Mouse (Mus musculus): ENCODE results near the gene Vcl. TPM values are rescaled to one million over a fixed set of nuclear protein-coding genes. Genes with fewer than 3 reads are reported as not detected.

The Vcl gene
- polyA plus RNA-seq, 1 experiment: 76.3 TPM

- Histone ChIP-seq H3K36me3 (replicated peaks; ENCODE audit: low read length) (no peaks in the 10 kb centered on the region), H3K9me3 (no peaks in the 10 kb centered on the region), H3K4me1 (peaks cover 26% of the 10 kb centered on the region), H3K27me3 (replicated peaks) (no peaks in the 10 kb centered on the region), H3K4me3 (replicated peaks) (peak overlapping the region; percentile 29)
- no peak for TF ChIP-seq FLI1 (IDR thresholded peaks at IDR 0.05; ENCODE audit: low read length)
- TF ChIP-seq GATA1 (IDR thresholded peaks at IDR 0.05; ENCODE audit: borderline replicate concordance, low read length): no peak
Measured at GRCm38 (mm10) chr14:20911811-20912210, 17.4 kb upstream of the Vcl start.

- no peaks in the 10 kb centered on the region for H3K36me3 ChIP-seq (replicated peaks; ENCODE audit: low read length)
- no peak for TF ChIP-seq GATA1 (IDR thresholded peaks at IDR 0.05; ENCODE audit: borderline replicate concordance, low read length)
- no peak for TF ChIP-seq FLI1 (IDR thresholded peaks at IDR 0.05; ENCODE audit: low read length)
- peaks cover 36% of the 10 kb centered on the region for H3K4me1 ChIP-seq
- H3K27me3 ChIP-seq (replicated peaks): no peaks in the 10 kb centered on the region
- H3K4me3 ChIP-seq (replicated peaks): no peak overlapping the region
- H3K9me3 ChIP-seq: no peaks in the 10 kb centered on the region
Measured at GRCm38 (mm10) chr14:20914415-20914814, 14.8 kb upstream of the Vcl start.

DNA sequence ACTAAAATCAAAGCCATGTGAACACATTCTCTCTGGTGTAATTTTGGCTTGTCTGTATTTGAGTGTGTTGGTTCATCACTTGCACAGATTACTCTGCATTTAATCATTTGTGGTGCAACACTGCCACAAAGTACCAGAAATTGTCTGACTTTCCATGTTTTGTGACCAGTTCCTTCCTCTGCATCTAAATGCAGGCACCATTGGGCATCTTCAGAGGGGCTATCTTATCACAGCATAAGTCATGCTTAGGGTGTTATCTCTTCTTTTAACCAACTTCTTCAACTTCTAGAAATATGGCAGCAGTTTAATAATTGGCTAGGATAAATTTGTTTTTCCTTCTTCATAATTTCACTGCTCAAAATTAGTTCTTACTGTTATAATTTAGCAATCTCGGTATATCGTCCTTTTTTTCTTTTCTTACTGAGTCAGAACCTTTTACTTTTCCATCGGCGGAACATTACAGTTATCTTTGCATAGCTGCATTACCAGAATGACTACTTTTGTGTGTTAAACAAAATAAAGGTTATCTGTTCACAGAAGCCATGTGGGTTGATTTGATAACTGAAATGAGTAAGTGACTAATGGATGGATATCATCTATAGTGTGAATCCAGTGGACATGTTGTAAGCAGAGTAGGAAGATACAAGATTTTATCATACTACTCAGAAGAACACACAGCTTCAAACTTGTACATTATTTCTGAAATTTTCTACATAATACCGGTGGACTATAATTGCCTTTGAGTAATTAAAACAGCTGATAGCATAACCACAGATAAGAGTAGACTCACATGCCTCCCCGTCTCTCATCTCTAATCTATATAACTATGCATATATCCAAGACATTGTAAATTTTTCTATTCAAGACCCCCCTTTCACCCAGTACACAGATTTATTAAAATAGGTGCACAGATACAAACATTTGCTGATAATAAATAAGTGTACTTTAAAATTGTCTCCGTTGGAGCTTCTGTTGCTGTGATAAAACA is 12.3 kb upstream of the Vcl start:
- H3K4me3 ChIP-seq (replicated peaks): no peak overlapping the region
- TF ChIP-seq FLI1 (IDR thresholded peaks at IDR 0.05; ENCODE audit: low read length) (no peak), GATA1 (IDR thresholded peaks at IDR 0.05; ENCODE audit: borderline replicate concordance, low read length) (no peak)
- H3K36me3 ChIP-seq (replicated peaks; ENCODE audit: low read length): no peaks in the 10 kb centered on the region
- H3K9me3 ChIP-seq: no peaks in the 10 kb centered on the region
- H3K27me3 ChIP-seq (replicated peaks): no peaks in the 10 kb centered on the region
- peaks cover 30% of the 10 kb centered on the region for H3K4me1 ChIP-seq

- H3K4me1 ChIP-seq: peaks cover 62% of the 10 kb centered on the region
Measured at GRCm38 (mm10) chr14:20924071-20924789, 5.0 kb upstream of the Vcl start.

GRCm38 (mm10) chr14:20927470-20928307 is 1.5 kb upstream of the Vcl start:
- TF ChIP-seq FLI1 (IDR thresholded peaks at IDR 0.05; ENCODE audit: low read length): no peak
- no peak for TF ChIP-seq GATA1 (IDR thresholded peaks at IDR 0.05; ENCODE audit: borderline replicate concordance, low read length)
- Histone ChIP-seq H3K27me3 (replicated peaks) (no peaks in the 10 kb centered on the region), H3K36me3 (replicated peaks; ENCODE audit: low read length) (peaks cover 25% of the 10 kb centered on the region), H3K4me1 (peaks cover 74% of the 10 kb centered on the region), H3K9me3 (peaks cover 3% of the 10 kb centered on the region; the same call in 1 of the 2 replicates), H3K4me3 (replicated peaks) (peak overlapping the region; percentile 47)

More at GRCm38 (mm10) chr14:20924071-20924789, 5.0 kb upstream of the Vcl start:
- H3K9me3 ChIP-seq: peaks cover 3% of the 10 kb centered on the region; the same call in 1 of the 2 replicates
- TF ChIP-seq GATA1 (IDR thresholded peaks at IDR 0.05; ENCODE audit: borderline replicate concordance, low read length) (no peak), FLI1 (IDR thresholded peaks at IDR 0.05; ENCODE audit: low read length) (no peak)
- no peak overlapping the region for H3K4me3 ChIP-seq (replicated peaks)
- no peaks in the 10 kb centered on the region for H3K27me3 ChIP-seq (replicated peaks)
- peaks cover 7% of the 10 kb centered on the region for H3K36me3 ChIP-seq (replicated peaks; ENCODE audit: low read length)

- peaks cover 3% of the 10 kb centered on the region; the same call in 1 of the 2 replicates for H3K9me3 ChIP-seq
- H3K4me1 ChIP-seq: peaks cover 75% of the 10 kb centered on the region
- no peaks in the 10 kb centered on the region for H3K27me3 ChIP-seq (replicated peaks)
- H3K36me3 ChIP-seq (replicated peaks; ENCODE audit: low read length): peaks cover 27% of the 10 kb centered on the region
- peak overlapping the region; percentile 99 for H3K4me3 ChIP-seq (replicated peaks)
- no peak for TF ChIP-seq FLI1 (IDR thresholded peaks at IDR 0.05; ENCODE audit: low read length)
- TF ChIP-seq GATA1 (IDR thresholded peaks at IDR 0.05; ENCODE audit: borderline replicate concordance, low read length): no peak
Measured at GRCm38 (mm10) chr14:20928308-20928685, 901 bp upstream of the Vcl start.

GRCm38 (mm10) chr14:20929814-20930434 is 726 bp downstream of the Vcl start:
- Histone ChIP-seq H3K4me3 (replicated peaks) (peak overlapping the region; percentile 99), H3K9me3 (peaks cover 3% of the 10 kb centered on the region; the same call in 1 of the 2 replicates), H3K4me1 (peaks cover 76% of the 10 kb centered on the region), H3K36me3 (replicated peaks; ENCODE audit: low read length) (peaks cover 41% of the 10 kb centered on the region), H3K27me3 (replicated peaks) (no peaks in the 10 kb centered on the region)
- TF ChIP-seq GATA1 (IDR thresholded peaks at IDR 0.05; ENCODE audit: borderline replicate concordance, low read length) (no peak), FLI1 (IDR thresholded peaks at IDR 0.05; ENCODE audit: low read length) (no peak)

DNA sequence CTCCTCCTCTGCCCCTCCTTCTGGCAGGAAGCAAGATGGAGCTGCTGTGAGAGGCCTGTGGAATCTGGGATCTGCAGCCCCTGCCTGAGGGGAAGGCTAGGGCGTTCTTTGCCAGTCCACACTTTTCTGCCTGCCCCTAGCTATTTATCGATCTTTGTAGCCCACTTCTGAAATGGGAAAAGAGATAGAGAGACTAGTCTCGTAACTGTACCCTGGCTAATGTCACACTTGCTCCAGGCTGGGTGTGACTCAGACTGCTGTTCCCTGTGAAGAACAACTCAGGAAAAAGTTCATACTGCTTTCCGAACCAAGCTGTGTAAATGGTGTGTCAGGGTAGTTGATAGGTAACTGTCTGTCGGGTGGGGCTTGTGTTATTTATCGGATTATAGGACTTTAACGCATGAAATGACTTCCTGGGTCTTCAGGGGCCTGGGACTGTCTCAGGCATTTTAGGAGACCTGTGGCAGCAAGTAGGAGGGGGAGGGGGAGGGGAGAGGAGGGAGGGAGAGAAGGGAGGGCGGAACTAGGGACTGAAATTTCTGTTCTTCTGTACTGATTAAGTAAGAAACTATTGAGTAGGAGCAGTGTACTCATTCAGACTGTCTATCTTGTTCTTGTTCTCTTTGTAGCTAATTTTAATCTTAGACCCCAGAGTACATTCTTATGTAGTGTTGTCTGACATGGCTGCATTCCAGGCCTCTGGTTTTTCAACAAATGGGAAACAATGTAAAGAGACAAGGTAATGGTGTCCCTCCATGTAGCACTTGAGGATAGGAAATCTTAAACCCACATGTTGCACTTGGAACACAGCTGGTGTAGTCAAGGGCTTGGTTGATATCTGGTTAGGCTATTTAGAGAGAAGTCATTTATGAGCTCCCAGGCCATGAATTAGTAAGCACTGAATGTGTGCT is 1.5 kb downstream of the Vcl start:
- H3K9me3 ChIP-seq: peaks cover 3% of the 10 kb centered on the region; the same call in 1 of the 2 replicates
- H3K4me1 ChIP-seq: peaks cover 76% of the 10 kb centered on the region
- H3K27me3 ChIP-seq (replicated peaks): no peaks in the 10 kb centered on the region
- peak overlapping the region; percentile 99 for H3K4me3 ChIP-seq (replicated peaks)
- peaks cover 46% of the 10 kb centered on the region for H3K36me3 ChIP-seq (replicated peaks; ENCODE audit: low read length)
- TF ChIP-seq FLI1 (IDR thresholded peaks at IDR 0.05; ENCODE audit: low read length) (no peak), GATA1 (IDR thresholded peaks at IDR 0.05; ENCODE audit: borderline replicate concordance, low read length) (no peak)
